Mouse (Mus musculus) urinary bladder, postnatal 25 days (tissue): Measurements from ENCODE around the gene Mrtfa.

ENCODE experiments used
- DNase-seq: peaks from one replicate; pipeline ENCODE4 v3.0.0; 2022; ENCODE audit warnings: low spot score

Gene Mrtfa

GRCm38 (mm10) chr15:81101316-81101715 is 89.2 kb downstream of the Mrtfa start:
- no peak for DNase-seq

GRCm38 (mm10) chr15:81099269-81099668 is 91.3 kb downstream of the Mrtfa start:
- DNase-seq, result no peak

- no peak for DNase-seq
These were observed 91.9 kb downstream of the Mrtfa start for GRCm38 (mm10) chr15:81098689-81099088.

- DNase-seq, result no peak
These were observed 92.7 kb downstream of the Mrtfa start for GRCm38 (mm10) chr15:81097896-81098295.

GRCm38 (mm10) chr15:81097456-81097855 is 93.1 kb downstream of the Mrtfa start:
- DNase-seq, result no peak

GRCm38 (mm10) chr15:81096329-81097055 is 94.1 kb downstream of the Mrtfa start:
- DNase-seq, result no peak

GRCm38 (mm10) chr15:81093032-81093431 is 97.5 kb downstream of the Mrtfa start:
- DNase-seq, result no peak

- DNase-seq, result no peak
These were observed 98.8 kb downstream of the Mrtfa start for GRCm38 (mm10) chr15:81091718-81092117.

GRCm38 (mm10) chr15:81087529-81087928 is 103.0 kb downstream of the Mrtfa start:
- DNase-seq, result no peak

- no peak for DNase-seq
These were observed 103.7 kb downstream of the Mrtfa start for GRCm38 (mm10) chr15:81086644-81087480.

GRCm38 (mm10) chr15:81083826-81084225 is 106.7 kb downstream of the Mrtfa start:
- DNase-seq, result no peak

- no peak for DNase-seq
These were observed 107.3 kb downstream of the Mrtfa start for GRCm38 (mm10) chr15:81083281-81083680.

- DNase-seq, result no peak
These were observed 109.3 kb downstream of the Mrtfa start for GRCm38 (mm10) chr15:81081216-81081615.

GRCm38 (mm10) chr15:81080405-81080804 is 110.2 kb downstream of the Mrtfa start:
- no peak for DNase-seq

- no peak for DNase-seq
These were observed 111.3 kb downstream of the Mrtfa start for GRCm38 (mm10) chr15:81079255-81079654.

GRCm38 (mm10) chr15:81077551-81077950 is 113.0 kb downstream of the Mrtfa start:
- no peak for DNase-seq

GRCm38 (mm10) chr15:81074543-81074942 is 116.0 kb downstream of the Mrtfa start:
- no peak for DNase-seq

- DNase-seq, result no peak
These were observed 116.8 kb downstream of the Mrtfa start for GRCm38 (mm10) chr15:81073751-81074150.

GRCm38 (mm10) chr15:81072748-81073147 is 117.8 kb downstream of the Mrtfa start:
- DNase-seq, result no peak

GRCm38 (mm10) chr15:81070470-81070869 is 120.1 kb downstream of the Mrtfa start:
- no peak for DNase-seq

- DNase-seq, result no peak
These were observed 121.7 kb downstream of the Mrtfa start for GRCm38 (mm10) chr15:81068641-81069381.

GRCm38 (mm10) chr15:81067761-81068160 is 122.8 kb downstream of the Mrtfa start:
- no peak for DNase-seq

- DNase-seq, result no peak
These were observed 123.6 kb downstream of the Mrtfa start for GRCm38 (mm10) chr15:81066976-81067375.
